Mouse (Mus musculus): ENCODE measurements around the gene Pgs1.
A peak's percentile ranks its signal among the peaks of the same experiment; 100 is the strongest.

GRCm38 (mm10) chr11:117969945-117970872 lies 15.9 kb upstream of the Pgs1 start, which contains the start of gene Socs3:
- peak; percentile 96 for TF ChIP-seq CTCF (IDR thresholded peaks at IDR 0.05; ENCODE audit: borderline replicate concordance, control insufficient read depth, extremely low read depth, insufficient read depth, low read length, poor library complexity)
- TF ChIP-seq POLR2A (IDR thresholded peaks at IDR 0.05; ENCODE audit: control insufficient read depth, extremely low read depth, insufficient read depth, low read length, poor library complexity) = 0 out of 2 replicates have a peak, but pooled peaks have one; percentile 29

Measured in thymus, adult 2 months (tissue).